Mouse (Mus musculus) midbrain, embryonic 14.5 days (tissue): ENCODE data around the gene Tmem56. TPM values are rescaled to one million over a fixed set of nuclear protein-coding genes. Genes with fewer than 3 reads are reported as not detected.

ENCODE experiments used
- ATAC-seq: fragments of 200-750 bp; cut with Nextera tagmentation; 2 replicates; pipeline ENCODE4 v1.8.0; 2017; ENCODE audit warnings: moderate number of reproducible peaks, moderate library complexity; ENCODE audit not compliant: low FRiP score, low TSS enrichment
- DNase-seq: peaks from one replicate; pipeline ENCODE4 v3.0.0-alpha.2; 2015
- H3K27ac ChIP-seq: fragments of 300-500 bp; sonication (generic); replicated peaks from 2 replicates; pipeline ENCODE4 v1.5.1; 2014; ENCODE audit warnings: mild to moderate bottlenecking, low read depth, low read length, moderate library complexity
- H3K27me3 ChIP-seq: fragments of 300-500 bp; sonication (generic); 2 replicates; pipeline ENCODE4 v1.6.1; 2014; ENCODE audit warnings: low read length, control low read depth, mixed read lengths; ENCODE audit not compliant: control insufficient read depth, insufficient read depth
- H3K36me3 ChIP-seq: fragments of 300-500 bp; sonication (generic); 2 replicates; pipeline ENCODE4 v1.6.1; 2014; ENCODE audit warnings: low read length, control low read depth; ENCODE audit not compliant: control insufficient read depth, insufficient read depth
- H3K4me1 ChIP-seq: fragments of 300-500 bp; sonication (generic); 2 replicates; pipeline ENCODE4 v1.6.1; 2014; ENCODE audit warnings: mild to moderate bottlenecking, antibody characterized with exemption, low read length, control low read depth; ENCODE audit not compliant: control insufficient read depth, insufficient read depth
- H3K4me2 ChIP-seq: fragments of 300-500 bp; sonication (generic); 2 replicates; pipeline ENCODE4 v1.6.1; 2014; ENCODE audit warnings: mild to moderate bottlenecking, low read length, moderate library complexity
- H3K4me3 ChIP-seq: fragments of 300-500 bp; sonication (generic); replicated peaks from 2 replicates; pipeline ENCODE4 v1.5.1; 2014; ENCODE audit warnings: low read depth, low read length
- H3K9ac ChIP-seq: fragments of 300-500 bp; sonication (generic); replicated peaks from 2 replicates; pipeline ENCODE4 v1.6.1; 2014; ENCODE audit warnings: mild to moderate bottlenecking, low read length, moderate library complexity
- H3K9me3 ChIP-seq: fragments of 300-500 bp; sonication (generic); 2 replicates; pipeline ENCODE4 v1.6.1; 2016; ENCODE audit warnings: low read length, control low read depth, mixed read lengths; ENCODE audit not compliant: control insufficient read depth
- WGBS: fragments of 180-500 bp; shearing (Covaris S2); extraction: QIAGEN DNeasy Blood & Tissue Kit; methylation state at CpG from one replicate; pipeline ENCODE4 v1.1.7; 2014; 5-methylcytosine and 5-hydroxymethylcytosine counted together
- polyA plus RNA-seq: library from polyadenylated mRNA; unstranded; fragments of >200 nt; fragmentation: Nextera tagmentation; extraction: Ambion mirVana; gene quantifications from 2 replicates; pipeline ENCODE4 v1.2.1, GENCODE M21; 2014

The Tmem56 gene
- polyA plus RNA-seq, 1 experiment from 2014 or later, result 3.3 TPM

DNA sequence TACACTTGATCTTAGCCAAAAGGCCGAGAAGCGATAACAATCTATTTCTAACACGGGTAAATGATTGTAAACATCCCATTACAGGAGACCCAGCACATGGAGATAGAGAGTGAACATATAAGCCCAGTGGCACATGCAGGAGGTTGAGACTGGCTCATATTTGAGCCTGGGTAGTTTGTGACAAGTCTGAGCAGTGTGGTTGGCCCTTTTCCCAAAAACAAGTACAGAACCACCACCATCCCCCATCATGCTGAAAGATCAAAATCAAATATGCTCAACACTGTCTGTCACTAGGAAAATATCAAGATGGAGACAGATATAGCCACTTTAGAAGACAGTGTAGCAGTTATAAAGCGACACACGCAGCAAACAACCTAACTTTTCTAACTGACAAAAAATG is 73.9 kb downstream of the Tmem56 start:
- H3K9me3 ChIP-seq, result no peaks in the 10 kb centered on the region
- no peaks in the 10 kb centered on the region for H3K36me3 ChIP-seq
- no peak overlapping the region for H3K4me3 ChIP-seq
- no peak overlapping the region for H3K27ac ChIP-seq
- no peak overlapping the region for H3K9ac ChIP-seq
- 98% methylated on average over 5 of the region's 5 CpGs for WGBS
- DNase-seq (no peak), ATAC-seq (no peak)
- no peak overlapping the region for H3K4me2 ChIP-seq
- H3K4me1 ChIP-seq, result no peaks in the 10 kb centered on the region
- no peaks in the 10 kb centered on the region for H3K27me3 ChIP-seq

DNA sequence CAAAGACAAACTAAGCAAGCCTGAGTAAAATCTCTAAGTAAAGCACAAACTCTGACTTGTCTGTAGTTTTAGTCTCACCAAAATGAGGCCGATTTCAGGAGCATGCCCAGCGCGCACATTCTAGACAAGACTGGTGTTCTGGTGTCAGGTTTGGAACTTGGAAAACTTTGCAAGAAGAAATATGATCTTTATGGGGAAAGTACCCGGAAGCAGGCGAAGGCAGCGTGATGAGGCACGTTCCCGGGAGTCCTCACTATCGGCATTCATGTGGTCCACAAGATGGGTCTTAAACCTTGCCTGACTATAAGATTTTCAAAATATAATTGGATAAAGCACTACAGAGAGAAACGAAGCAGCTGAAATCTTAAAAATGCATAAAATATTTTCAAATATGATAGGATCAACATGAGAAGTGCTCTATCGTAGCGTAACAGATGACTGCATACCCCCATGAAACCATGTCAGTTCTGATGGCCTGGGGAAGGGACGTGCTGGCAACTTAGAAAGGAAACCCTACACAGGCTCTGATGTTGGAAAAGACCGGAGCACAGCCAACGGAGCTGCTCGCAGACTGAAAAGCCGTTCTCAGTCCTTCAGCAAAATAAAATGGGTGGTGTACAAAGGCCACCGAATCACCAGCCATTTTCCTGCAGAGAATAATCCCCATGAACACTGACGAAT is 76.6 kb downstream of the Tmem56 start:
- Histone ChIP-seq H3K27ac (no peak overlapping the region), H3K27me3 (no peaks in the 10 kb centered on the region), H3K36me3 (no peaks in the 10 kb centered on the region), H3K9me3 (no peaks in the 10 kb centered on the region), H3K4me1 (no peaks in the 10 kb centered on the region), H3K9ac (no peak overlapping the region), H3K4me3 (no peak overlapping the region), H3K4me2 (no peak overlapping the region)
- WGBS, result 87% methylated on average over 19 of the region's 19 CpGs
- DNase-seq, result no peak
- no peak for ATAC-seq

DNA sequence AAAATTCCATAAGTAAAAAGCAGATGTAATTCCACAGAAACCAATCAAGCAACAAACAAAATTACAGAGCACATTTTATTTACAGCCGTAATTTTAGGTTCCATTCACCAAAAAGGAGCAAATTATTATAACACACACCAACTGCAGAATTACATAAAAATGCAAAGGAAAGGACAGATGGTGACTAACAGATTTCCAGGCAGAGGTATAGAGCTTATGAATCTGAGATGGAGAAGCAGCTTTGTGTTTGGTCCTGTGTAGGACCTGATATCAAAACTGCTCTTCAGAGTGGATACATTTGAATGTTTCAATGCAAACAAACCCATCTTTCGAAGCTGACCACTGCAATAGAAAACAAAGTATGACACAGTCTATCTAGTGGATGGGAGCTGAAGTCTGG is 80.3 kb downstream of the Tmem56 start:
- H3K36me3 ChIP-seq, result no peaks in the 10 kb centered on the region
- no peak for DNase-seq
- WGBS, result 88% methylated on average over 2 of the region's 2 CpGs

DNA sequence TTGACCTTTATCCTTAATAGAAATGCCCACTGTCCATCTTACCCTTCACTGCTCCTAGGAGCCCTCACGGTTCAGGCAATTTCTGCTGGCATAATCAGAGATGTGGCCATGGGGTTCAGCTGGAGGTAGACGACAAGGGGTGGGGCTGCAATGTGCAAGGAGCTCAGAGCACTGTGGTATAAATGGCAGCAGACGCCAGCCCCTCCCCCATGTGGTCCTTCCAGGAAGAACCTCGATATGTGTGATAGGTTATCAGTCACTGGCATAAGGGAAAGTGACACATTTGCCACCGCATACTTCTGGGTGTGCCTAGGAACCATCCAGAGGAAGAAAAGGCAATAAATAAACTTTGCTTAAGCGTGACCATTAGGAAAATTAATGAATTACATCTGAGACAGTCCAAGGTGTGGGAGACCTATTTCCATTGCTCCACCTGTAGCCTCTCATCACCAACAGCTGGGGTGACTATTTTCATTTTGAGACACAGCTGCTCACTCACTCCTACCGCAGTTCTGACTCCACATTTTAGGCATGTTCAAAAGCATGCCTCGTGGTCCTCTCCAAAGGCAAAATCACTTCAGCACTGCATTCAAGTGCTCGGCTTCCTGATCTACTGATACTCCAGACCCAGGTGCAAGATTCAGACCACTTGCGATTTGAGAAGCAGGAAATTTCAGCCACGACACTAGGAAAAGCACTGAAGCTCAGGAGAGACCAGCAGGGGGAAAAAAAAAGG is 81.7 kb downstream of the Tmem56 start:
- 60% methylated on average over 11 of the region's 11 CpGs for WGBS
- H3K4me3 ChIP-seq, result no peak overlapping the region
- ATAC-seq, result 0 out of 2 replicates have a peak, but pooled peaks have one; percentile 40
- H3K9ac ChIP-seq, result no peak overlapping the region
- H3K4me1 ChIP-seq, result no peaks in the 10 kb centered on the region
- no peaks in the 10 kb centered on the region for H3K27me3 ChIP-seq
- DNase-seq, result no peak
- H3K36me3 ChIP-seq, result no peaks in the 10 kb centered on the region
- no peak overlapping the region for H3K4me2 ChIP-seq
- no peak overlapping the region for H3K27ac ChIP-seq
- no peaks in the 10 kb centered on the region for H3K9me3 ChIP-seq

More for the DNA sequence above, 80.3 kb downstream of the Tmem56 start:
- ATAC-seq, result no peak
- H3K4me1 ChIP-seq, result no peaks in the 10 kb centered on the region
- H3K4me2 ChIP-seq, result no peak overlapping the region
- no peak overlapping the region for H3K4me3 ChIP-seq
- no peaks in the 10 kb centered on the region for H3K9me3 ChIP-seq
- H3K9ac ChIP-seq, result no peak overlapping the region
- H3K27me3 ChIP-seq, result no peaks in the 10 kb centered on the region
- no peak overlapping the region for H3K27ac ChIP-seq

DNA sequence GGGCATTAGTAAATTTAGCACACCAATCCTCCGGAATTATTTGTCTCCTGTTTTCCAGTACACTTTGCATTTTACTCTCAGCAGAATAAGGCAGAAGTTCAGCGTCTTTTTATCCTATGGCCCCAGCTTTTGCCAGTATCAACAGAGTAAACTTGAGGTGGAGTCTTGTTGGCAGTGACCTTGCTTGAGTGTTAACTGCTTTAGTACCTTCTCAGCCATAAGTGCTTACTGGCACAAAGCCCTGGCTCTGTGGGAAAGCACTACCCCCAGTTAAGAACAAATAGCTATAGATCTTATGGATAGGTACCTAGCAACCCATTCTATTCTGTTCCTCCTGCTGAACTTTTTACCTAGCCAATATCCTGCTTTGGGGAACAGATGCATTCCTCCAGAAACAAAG is 93.7 kb downstream of the Tmem56 start:
- H3K9ac ChIP-seq, result no peak overlapping the region
- H3K4me1 ChIP-seq, result no peaks in the 10 kb centered on the region
- no peak overlapping the region for H3K27ac ChIP-seq
- no peak for ATAC-seq
- no peak for DNase-seq
- WGBS, result 89% methylated on average over 2 of the region's 2 CpGs
- no peaks in the 10 kb centered on the region for H3K36me3 ChIP-seq
- H3K9me3 ChIP-seq, result no peaks in the 10 kb centered on the region
- no peak overlapping the region for H3K4me2 ChIP-seq
- H3K27me3 ChIP-seq, result no peaks in the 10 kb centered on the region
- no peak overlapping the region for H3K4me3 ChIP-seq

DNA sequence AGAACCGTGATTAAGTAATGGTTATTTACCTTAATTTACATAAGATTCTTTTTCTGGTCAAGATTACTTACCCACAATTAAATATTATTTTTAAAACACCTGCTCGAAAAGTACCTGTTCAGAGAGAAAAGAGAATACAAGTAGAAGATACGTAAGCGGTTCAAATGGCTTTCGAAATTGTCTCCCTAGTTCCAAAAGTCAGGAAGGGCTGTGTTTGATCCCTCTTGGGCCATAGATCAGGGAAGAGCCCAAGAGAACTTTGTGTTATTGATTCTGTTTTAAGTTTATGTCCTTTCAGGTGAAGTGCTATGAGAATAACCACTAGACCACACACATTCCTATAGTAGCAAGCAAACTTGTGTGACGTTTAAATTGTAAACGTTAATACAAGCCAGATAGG is 95.4 kb downstream of the Tmem56 start:
- 92% methylated on average over 7 of the region's 7 CpGs for WGBS

DNA sequence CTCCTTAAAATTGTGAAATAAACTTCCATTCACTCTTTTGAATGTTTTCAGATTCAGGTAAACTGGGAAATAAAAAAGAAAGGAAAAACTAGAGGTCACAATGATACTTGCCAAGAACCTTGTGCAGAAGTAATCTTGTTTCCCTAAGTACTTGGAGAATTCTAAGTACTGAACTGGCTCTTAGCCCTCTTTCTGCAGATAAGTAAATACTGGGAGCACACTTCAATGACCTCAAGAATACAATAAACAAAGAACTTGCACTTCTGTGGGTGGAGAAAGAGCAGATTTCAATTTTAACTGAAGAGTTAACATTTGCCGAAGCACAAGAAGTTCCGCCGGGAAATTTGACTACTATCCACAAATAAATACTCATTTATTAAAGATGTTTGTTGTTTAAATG is 96.0 kb downstream of the Tmem56 start:
- no peaks in the 10 kb centered on the region for H3K36me3 ChIP-seq
- DNase-seq, result no peak
- H3K4me2 ChIP-seq, result no peak overlapping the region
- 90% methylated on average over 3 of the region's 3 CpGs for WGBS
- ATAC-seq, result no peak
- H3K27me3 ChIP-seq, result no peaks in the 10 kb centered on the region
- no peak overlapping the region for H3K27ac ChIP-seq
- no peaks in the 10 kb centered on the region for H3K9me3 ChIP-seq
- no peaks in the 10 kb centered on the region for H3K4me1 ChIP-seq
- no peak overlapping the region for H3K4me3 ChIP-seq
- H3K9ac ChIP-seq, result no peak overlapping the region

More for the DNA sequence above, 95.4 kb downstream of the Tmem56 start:
- Histone ChIP-seq H3K9ac (no peak overlapping the region), H3K27ac (no peak overlapping the region), H3K4me2 (no peak overlapping the region), H3K4me1 (no peaks in the 10 kb centered on the region), H3K9me3 (no peaks in the 10 kb centered on the region), H3K27me3 (no peaks in the 10 kb centered on the region), H3K4me3 (no peak overlapping the region), H3K36me3 (no peaks in the 10 kb centered on the region)
- ATAC-seq (no peak), DNase-seq (no peak)

DNA sequence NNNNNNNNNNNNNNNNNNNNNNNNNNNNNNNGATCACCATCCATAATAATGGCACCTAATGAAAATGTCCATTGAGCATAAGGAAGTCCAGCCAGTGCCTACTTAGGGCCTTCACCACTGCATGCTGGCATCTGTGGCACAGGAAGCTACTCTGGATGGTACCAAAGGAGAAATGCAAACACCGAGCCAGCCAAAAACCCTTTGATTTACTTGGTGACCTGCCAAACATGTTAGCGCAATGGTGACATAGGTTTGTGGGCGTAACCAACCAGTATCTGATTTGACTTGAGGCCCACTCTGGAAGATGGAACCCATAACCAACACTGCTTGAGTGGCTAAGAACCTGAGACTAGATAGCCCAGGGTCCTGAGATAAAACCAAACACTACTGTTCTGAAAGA is 97.7 kb downstream of the Tmem56 start:
- H3K27me3 ChIP-seq, result no peaks in the 10 kb centered on the region
- DNase-seq (no peak), ATAC-seq (no peak)
- 92% methylated on average over 3 of the region's 3 CpGs for WGBS
- H3K27ac ChIP-seq, result no peak overlapping the region
- no peaks in the 10 kb centered on the region for H3K9me3 ChIP-seq
- H3K36me3 ChIP-seq, result no peaks in the 10 kb centered on the region
- no peak overlapping the region for H3K4me2 ChIP-seq
- no peaks in the 10 kb centered on the region for H3K4me1 ChIP-seq
- no peak overlapping the region for H3K4me3 ChIP-seq
- no peak overlapping the region for H3K9ac ChIP-seq

DNA sequence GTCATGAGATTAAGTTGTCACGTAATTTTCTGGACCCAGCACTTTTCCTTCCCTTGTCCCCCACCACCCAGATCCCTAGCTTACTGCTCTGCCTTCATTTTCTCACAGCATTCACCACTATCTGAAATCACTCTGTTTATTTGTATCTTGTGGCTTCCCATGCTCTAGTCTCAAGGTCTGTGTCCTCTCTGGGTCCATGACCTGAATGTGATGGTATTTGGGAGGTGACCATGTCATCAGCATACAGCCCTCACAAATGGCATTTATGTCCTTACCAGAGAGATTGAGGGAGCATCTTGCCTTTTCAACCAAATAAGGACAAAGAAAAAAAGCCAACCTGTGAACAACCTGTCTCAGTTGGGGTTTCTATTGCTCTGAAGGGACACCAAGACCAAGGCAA is 106.9 kb downstream of the Tmem56 start:
- WGBS, result 90% methylated on average over 1 of the region's 1 CpGs

More for the DNA sequence above, 106.9 kb downstream of the Tmem56 start:
- H3K4me1 ChIP-seq, result no peaks in the 10 kb centered on the region
- H3K36me3 ChIP-seq, result no peaks in the 10 kb centered on the region
- no peak overlapping the region for H3K4me2 ChIP-seq
- no peaks in the 10 kb centered on the region for H3K27me3 ChIP-seq
- no peak for DNase-seq
- no peak overlapping the region for H3K9ac ChIP-seq
- no peak overlapping the region for H3K27ac ChIP-seq
- ATAC-seq, result no peak
- H3K4me3 ChIP-seq, result no peak overlapping the region
- no peaks in the 10 kb centered on the region for H3K9me3 ChIP-seq
